Mouse (Mus musculus): ENCODE results near the gene Kif21b. TPM values are rescaled to one million over a fixed set of nuclear protein-coding genes. Genes with fewer than 3 reads are reported as not detected.

The Kif21b gene
- total and polyA plus RNA-seq, 3 experiments: 4.0 to 34.0 TPM; not detected in 1

GRCm38 (mm10) chr1:136179511-136180001 is 48.4 kb downstream of the Kif21b start (continued):
- TF ChIP-seq NRF1 (IDR thresholded peaks at IDR 0.05; ENCODE audit: insufficient read depth, low read depth, low read length, poor library complexity, severe bottlenecking) (no peak), EP300 (IDR thresholded peaks at IDR 0.05; ENCODE audit: low read depth in 1 of 2, low read length in 2 of 2) (peak; percentile 91 to 93), BHLHE40 (IDR thresholded peaks at IDR 0.05; ENCODE audit: borderline replicate concordance, low read depth, low read length) (peak; percentile 82), SMC3 (IDR thresholded peaks at IDR 0.05; ENCODE audit: low read depth, low read length) (0 out of 2 replicates have a peak, but pooled peaks have one; percentile 10), TAL1 (IDR thresholded peaks at IDR 0.05; ENCODE audit: low read length) (peak; percentile 73), POLR2AphosphoS2 (IDR thresholded peaks at IDR 0.05; ENCODE audit: low read length) (no peak), UBTF (IDR thresholded peaks at IDR 0.05; ENCODE audit: borderline replicate concordance, insufficient read depth, low read depth, low read length) (no peak), MYB (IDR thresholded peaks at IDR 0.05; ENCODE audit: low read depth, low read length) (peak; percentile 55; the same call in 1 of the 2 replicates), SIN3A (IDR thresholded peaks at IDR 0.05; ENCODE audit: low read length) (peak; percentile 85)

GRCm38 (mm10) chr1:136190033-136190432 is 58.8 kb downstream of the Kif21b start:
- Histone ChIP-seq H3K9me3 (replicated peaks; ENCODE audit: insufficient read depth, low read length) (no peaks in the 10 kb centered on the region), H3K9ac (ENCODE audit: control insufficient read depth, low read depth, low read length, poor library complexity, severe bottlenecking) (no peak overlapping the region), H3K79me2 (ENCODE audit: control insufficient read depth, insufficient read depth, low read length, poor library complexity) (no peaks in the 10 kb centered on the region), H3K27me3 (ENCODE audit: control insufficient read depth in 1 of 2, insufficient read depth in 2 of 2, low read length in 2 of 2) (peaks cover 2% of the 10 kb centered on the region in 2 experiments; a peak in 1 of 4 replicates), H3K27ac (ENCODE audit: control insufficient read depth, low read depth, low read length) (no peak overlapping the region), H3K36me3 (ENCODE audit: control insufficient read depth in 1 of 2, insufficient read depth in 2 of 2, low read length in 2 of 2) (peaks cover 0 to 3% of the 10 kb centered on the region in 2 experiments; a peak in 1 of 4 replicates), H3K4me1 (ENCODE audit: control insufficient read depth in 1 of 2, insufficient read depth in 2 of 2, low read length in 2 of 2) (peaks cover 2 to 8% of the 10 kb centered on the region in 2 experiments; a peak in 3 of 4 replicates), H3K4me3 (ENCODE audit: control insufficient read depth in 1 of 2, insufficient read depth in 1 of 2, low read depth in 2 of 2, low read length in 2 of 2) (no peak overlapping the region)
- DNase-seq (ENCODE audit: low read depth, low spot score): no peak
- TF ChIP-seq ZC3H11A (IDR thresholded peaks at IDR 0.05; ENCODE audit: low read depth, low read length): no peak
- TF ChIP-seq RAD21 (IDR thresholded peaks at IDR 0.05; ENCODE audit: low read depth, low read length): no peak
- no peak for TF ChIP-seq ZNF384 (IDR thresholded peaks at IDR 0.05; ENCODE audit: low read depth, low read length)
- no peak for TF ChIP-seq CHD1 (IDR thresholded peaks at IDR 0.05; ENCODE audit: low read depth, low read length)
- no peak for TF ChIP-seq NRF1 (IDR thresholded peaks at IDR 0.05; ENCODE audit: insufficient read depth, low read depth, low read length, poor library complexity, severe bottlenecking)

GRCm38 (mm10) chr1:136212803-136213202 is 81.6 kb downstream of the Kif21b start, which contains the start of gene Mroh3:
Mroh3 (minus strand) TSS chr1:136212828.
- no peak within 1 kb of the TSS for H3K4me3 ChIP-seq (ENCODE audit: control insufficient read depth in 1 of 2, insufficient read depth in 1 of 2, low read depth in 2 of 2, low read length in 2 of 2)
- H3K27me3 ChIP-seq (ENCODE audit: control insufficient read depth in 1 of 2, insufficient read depth in 2 of 2, low read length in 2 of 2): no peaks in the 10 kb centered on the region; a peak in 2 of 4 replicates
- H3K36me3 ChIP-seq (ENCODE audit: control insufficient read depth in 1 of 2, insufficient read depth in 2 of 2, low read length in 2 of 2): no peaks in the 10 kb centered on the region
- no peaks in the 10 kb centered on the region for H3K79me2 ChIP-seq (ENCODE audit: control insufficient read depth, insufficient read depth, low read length, poor library complexity)
- H3K27ac ChIP-seq (ENCODE audit: control insufficient read depth, low read depth, low read length): no peak within 1 kb of the TSS
- H3K9me3 ChIP-seq (replicated peaks; ENCODE audit: insufficient read depth, low read length): no peaks in the 10 kb centered on the region
- DNase-seq (ENCODE audit: low read depth, low spot score): peak; percentile 51
- H3K9ac ChIP-seq (ENCODE audit: control insufficient read depth, low read depth, low read length, poor library complexity, severe bottlenecking): no peak within 1 kb of the TSS
- no peaks in the 10 kb centered on the region for H3K4me1 ChIP-seq (ENCODE audit: control insufficient read depth in 1 of 2, insufficient read depth in 2 of 2, low read length in 2 of 2)
- TF ChIP-seq TBP (IDR thresholded peaks at IDR 0.05; ENCODE audit: low read depth, low read length) (no peak), KAT2A (conservative IDR thresholded peaks at IDR 0.05; ENCODE audit: low read depth, low read length) (no peak), TAL1 (IDR thresholded peaks at IDR 0.05; ENCODE audit: low read length) (no peak), E2F4 (IDR thresholded peaks at IDR 0.05; ENCODE audit: borderline replicate concordance, low read depth, low read length) (no peak), MAZ (IDR thresholded peaks at IDR 0.05; ENCODE audit: low read depth, low read length) (no peak), USF1 (IDR thresholded peaks at IDR 0.05; ENCODE audit: low read depth, low read length) (no peak), ELF1 (IDR thresholded peaks at IDR 0.05; ENCODE audit: low read depth, low read length) (no peak), TCF12 (IDR thresholded peaks at IDR 0.05; ENCODE audit: low read depth, low read length) (no peak), MXI1 (IDR thresholded peaks at IDR 0.05; ENCODE audit: low read depth, low read length) (no peak), CTCF (IDR thresholded peaks at IDR 0.05 in 2 of 3, conservative IDR thresholded peaks at IDR 0.05 in 1 of 3; ENCODE audit: control insufficient read depth in 1 of 3, insufficient read depth in 1 of 3, low read depth in 2 of 3, low read length in 3 of 3, poor library complexity in 1 of 3, severe bottlenecking in 1 of 3) (peak; percentile 61 to 83 (median 76)), ZKSCAN1 (IDR thresholded peaks at IDR 0.05; ENCODE audit: low read depth, low read length) (no peak), POLR2A (IDR thresholded peaks at IDR 0.05; ENCODE audit: control insufficient read depth in 1 of 2, insufficient read depth in 1 of 2, low read depth in 1 of 2, low read length in 2 of 2, poor library complexity in 1 of 2) (no peak), RAD21 (IDR thresholded peaks at IDR 0.05; ENCODE audit: low read depth, low read length) (peak; percentile 85), SMC3 (IDR thresholded peaks at IDR 0.05; ENCODE audit: low read depth, low read length) (peak; percentile 84), ETS1 (IDR thresholded peaks at IDR 0.05; ENCODE audit: low read depth, low read length) (no peak), ZC3H11A (IDR thresholded peaks at IDR 0.05; ENCODE audit: low read depth, low read length) (peak; percentile 77), GATA1 (IDR thresholded peaks at IDR 0.05; ENCODE audit: low read depth, low read length) (no peak), NRF1 (IDR thresholded peaks at IDR 0.05; ENCODE audit: insufficient read depth, low read depth, low read length, poor library complexity, severe bottlenecking) (no peak), ZNF384 (IDR thresholded peaks at IDR 0.05; ENCODE audit: low read depth, low read length) (no peak), POLR2AphosphoS5 (IDR thresholded peaks at IDR 0.05; ENCODE audit: borderline replicate concordance, low read depth, low read length) (no peak), CHD1 (IDR thresholded peaks at IDR 0.05; ENCODE audit: low read depth, low read length) (no peak), MYB (IDR thresholded peaks at IDR 0.05; ENCODE audit: low read depth, low read length) (no peak), JUND (IDR thresholded peaks at IDR 0.05; ENCODE audit: low read depth, low read length) (no peak)
